Mouse (Mus musculus): ENCODE results near the gene Me1.
A peak's percentile ranks its signal among the peaks of the same experiment; 100 is the strongest.

Me1 gene

GRCm38 (mm10) chr9:86572196-86572595, 123.6 kb downstream of the Me1 start:
- Histone ChIP-seq H3K27me3 (ENCODE audit: insufficient read depth, low read length) (no peaks in the 10 kb centered on the region), H3K9me3 (ENCODE audit: low read length) (no peaks in the 10 kb centered on the region), H3K4me1 (replicated peaks; ENCODE audit: low read depth, low read length) (peaks cover 49% of the 10 kb centered on the region), H3K36me3 (ENCODE audit: insufficient read depth, low read length) (peaks cover 47% of the 10 kb centered on the region), H3K4me3 (replicated peaks; ENCODE audit: low read length) (peak overlapping the region; percentile 93)
- no peak for TF ChIP-seq POU5F1 (IDR thresholded peaks at IDR 0.05; ENCODE audit: borderline replicate concordance, low read length)
- no peak for TF ChIP-seq CTCF (conservative IDR thresholded peaks at IDR 0.05; ENCODE audit: low read length)
- TF ChIP-seq NANOG (IDR thresholded peaks at IDR 0.05; ENCODE audit: borderline replicate concordance, low read length): no peak

DNA sequence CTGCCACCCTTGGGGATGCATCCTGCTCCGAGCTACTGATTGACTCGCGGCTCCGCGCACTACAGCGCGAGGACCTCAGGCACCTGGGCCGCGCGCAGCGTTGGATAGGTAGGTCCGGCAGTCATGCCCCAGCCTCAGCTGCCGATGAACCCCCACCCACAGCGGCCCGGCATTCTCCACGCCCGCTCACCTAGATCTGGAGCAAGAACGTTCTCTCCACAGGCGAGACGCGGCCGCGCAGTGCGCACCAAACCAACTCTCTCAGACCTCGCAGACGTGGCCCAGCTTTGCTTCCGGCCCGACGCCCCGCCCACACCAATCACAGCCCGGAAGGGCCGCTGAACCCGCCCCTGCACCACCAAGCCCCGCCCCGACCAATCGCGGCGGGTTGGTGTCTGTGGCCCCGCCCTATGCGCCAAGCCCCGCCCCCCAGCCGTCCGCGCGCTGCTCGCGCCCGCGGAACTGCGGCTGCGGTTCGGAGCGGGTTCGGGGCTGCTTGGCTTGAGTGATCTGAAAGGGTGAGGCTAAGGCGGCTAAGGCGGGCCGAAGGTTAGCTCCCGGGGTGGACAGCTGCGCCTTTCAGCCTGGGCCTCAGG, 124.1 kb downstream of the Me1 start, which contains the start of the genes Pgm3 and Rwdd2a:
TSS of gene Pgm3 (minus strand) at position 303 of the 596 bp plus-strand sequence.
TSS of gene Rwdd2a (plus strand) at position 452 of the 596 bp plus-strand sequence.
- Histone ChIP-seq H3K27me3 (ENCODE audit: insufficient read depth, low read length) (no peaks in the 10 kb centered on the region), H3K4me3 (replicated peaks; ENCODE audit: low read length) (peak within 1 kb of the TSS; percentile 93), H3K36me3 (ENCODE audit: insufficient read depth, low read length) (peaks cover 53% of the 10 kb centered on the region), H3K9me3 (ENCODE audit: low read length) (no peaks in the 10 kb centered on the region), H3K4me1 (replicated peaks; ENCODE audit: low read depth, low read length) (peaks cover 48% of the 10 kb centered on the region)
- TF ChIP-seq CTCF (conservative IDR thresholded peaks at IDR 0.05; ENCODE audit: low read length): no peak
- no peak for TF ChIP-seq POU5F1 (IDR thresholded peaks at IDR 0.05; ENCODE audit: borderline replicate concordance, low read length)
- no peak for TF ChIP-seq NANOG (IDR thresholded peaks at IDR 0.05; ENCODE audit: borderline replicate concordance, low read length)

GRCm38 (mm10) chr9:86570946-86571345, 124.8 kb downstream of the Me1 start:
- no peaks in the 10 kb centered on the region for H3K27me3 ChIP-seq (ENCODE audit: insufficient read depth, low read length)
- no peaks in the 10 kb centered on the region for H3K9me3 ChIP-seq (ENCODE audit: low read length)
- peaks cover 50% of the 10 kb centered on the region for H3K4me1 ChIP-seq (replicated peaks; ENCODE audit: low read depth, low read length)
- TF ChIP-seq CTCF (conservative IDR thresholded peaks at IDR 0.05; ENCODE audit: low read length): no peak
- TF ChIP-seq POU5F1 (IDR thresholded peaks at IDR 0.05; ENCODE audit: borderline replicate concordance, low read length): no peak
- TF ChIP-seq NANOG (IDR thresholded peaks at IDR 0.05; ENCODE audit: borderline replicate concordance, low read length): no peak
- peak overlapping the region; percentile 93 for H3K4me3 ChIP-seq (replicated peaks; ENCODE audit: low read length)
- peaks cover 56% of the 10 kb centered on the region for H3K36me3 ChIP-seq (ENCODE audit: insufficient read depth, low read length)

DNA sequence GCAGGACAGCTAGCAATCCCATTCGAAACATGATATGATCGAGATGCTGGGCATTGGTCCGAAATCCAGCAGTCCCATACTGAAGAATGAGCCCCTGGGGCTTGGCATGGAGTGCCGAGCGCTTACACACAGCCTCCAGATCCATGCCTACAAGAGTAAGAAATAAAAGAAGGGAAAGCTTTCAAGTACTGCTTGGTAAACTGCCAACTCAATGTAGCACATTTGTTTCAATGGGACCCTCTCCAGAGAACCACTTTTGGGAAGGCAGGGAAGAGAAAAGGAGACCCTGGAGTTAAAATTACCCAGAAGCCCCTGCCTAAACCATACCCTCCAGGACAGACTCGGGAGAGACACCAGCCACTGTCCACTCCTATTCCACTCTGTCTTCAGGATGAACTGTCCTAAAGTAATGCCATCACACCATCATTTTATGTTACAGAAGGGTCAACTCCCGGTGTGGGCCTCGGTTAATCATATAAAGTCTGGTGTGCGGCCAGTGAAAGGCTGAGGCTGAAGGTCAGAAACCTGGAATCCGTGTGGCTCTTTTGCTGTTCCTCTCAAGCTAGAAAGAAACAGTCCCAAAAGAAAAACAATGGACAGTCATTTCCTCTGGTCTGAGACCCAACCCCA, 125.4 kb downstream of the Me1 start:
- Histone ChIP-seq H3K36me3 (ENCODE audit: insufficient read depth, low read length) (peaks cover 59% of the 10 kb centered on the region), H3K9me3 (ENCODE audit: low read length) (no peaks in the 10 kb centered on the region), H3K4me3 (replicated peaks; ENCODE audit: low read length) (peak overlapping the region; percentile 93), H3K27me3 (ENCODE audit: insufficient read depth, low read length) (no peaks in the 10 kb centered on the region), H3K4me1 (replicated peaks; ENCODE audit: low read depth, low read length) (peaks cover 52% of the 10 kb centered on the region)
- TF ChIP-seq POU5F1 (IDR thresholded peaks at IDR 0.05; ENCODE audit: borderline replicate concordance, low read length) (no peak), NANOG (IDR thresholded peaks at IDR 0.05; ENCODE audit: borderline replicate concordance, low read length) (no peak), CTCF (conservative IDR thresholded peaks at IDR 0.05; ENCODE audit: low read length) (no peak)

DNA sequence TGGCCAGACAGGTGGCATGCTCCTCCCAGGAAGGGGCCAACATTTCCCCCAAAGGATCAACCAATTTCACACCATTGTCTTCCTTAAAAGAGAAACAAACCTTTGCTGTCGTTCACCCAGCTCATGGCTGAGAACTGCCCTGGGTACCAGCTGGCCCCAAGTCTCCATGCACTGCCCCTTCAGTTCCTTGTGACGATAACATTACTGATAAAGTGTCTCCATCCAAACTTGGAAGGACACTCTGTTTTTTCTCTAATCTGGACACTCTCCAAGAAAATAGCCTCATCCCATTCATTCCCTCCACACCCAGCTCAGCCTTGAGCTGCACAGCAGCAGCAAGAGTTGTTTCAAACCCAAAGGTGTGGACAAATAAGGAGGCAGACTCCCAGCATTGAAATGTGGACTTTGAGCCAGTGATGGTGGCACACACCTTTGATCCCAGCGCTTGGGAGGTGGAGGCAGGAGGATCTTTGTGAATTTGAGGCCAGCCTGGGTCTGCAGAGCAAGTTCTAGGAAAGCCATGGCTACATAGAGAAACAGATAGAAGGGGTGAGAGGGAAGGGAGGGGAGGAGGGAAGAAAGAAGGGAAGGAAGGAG, 126.3 kb downstream of the Me1 start:
- 0 out of 2 replicates have a peak overlapping the region, but pooled peaks have one; percentile 5 for H3K4me3 ChIP-seq (replicated peaks; ENCODE audit: low read length)
- peaks cover 62% of the 10 kb centered on the region for H3K36me3 ChIP-seq (ENCODE audit: insufficient read depth, low read length)
- TF ChIP-seq CTCF (conservative IDR thresholded peaks at IDR 0.05; ENCODE audit: low read length) (no peak), NANOG (IDR thresholded peaks at IDR 0.05; ENCODE audit: borderline replicate concordance, low read length) (no peak), POU5F1 (IDR thresholded peaks at IDR 0.05; ENCODE audit: borderline replicate concordance, low read length) (no peak)
- no peaks in the 10 kb centered on the region for H3K9me3 ChIP-seq (ENCODE audit: low read length)
- peaks cover 62% of the 10 kb centered on the region for H3K4me1 ChIP-seq (replicated peaks; ENCODE audit: low read depth, low read length)
- no peaks in the 10 kb centered on the region for H3K27me3 ChIP-seq (ENCODE audit: insufficient read depth, low read length)

DNA sequence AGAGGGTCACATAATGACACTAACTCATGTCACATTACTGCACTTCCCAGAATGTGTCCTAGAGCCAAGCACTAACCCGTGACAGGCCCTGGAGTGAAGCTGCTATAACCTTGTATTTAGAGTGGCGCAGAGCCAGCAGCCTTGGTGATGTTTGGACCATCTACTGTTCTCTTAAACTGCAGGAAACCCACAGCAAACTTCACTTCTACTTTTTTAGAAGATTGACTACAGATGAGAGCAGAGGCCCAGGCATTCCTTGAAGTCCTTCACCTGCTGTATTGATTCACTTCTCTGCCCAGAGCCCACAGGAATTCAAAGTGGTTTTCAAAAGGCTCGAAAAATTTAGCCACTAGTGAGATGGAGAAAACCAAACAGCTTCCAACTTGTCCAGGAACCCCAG, 135.2 kb downstream of the Me1 start:
- Histone ChIP-seq H3K9me3 (ENCODE audit: low read length) (no peaks in the 10 kb centered on the region), H3K27me3 (ENCODE audit: insufficient read depth, low read length) (no peaks in the 10 kb centered on the region), H3K36me3 (ENCODE audit: insufficient read depth, low read length) (peaks cover 94% of the 10 kb centered on the region), H3K4me3 (replicated peaks; ENCODE audit: low read length) (no peak overlapping the region), H3K4me1 (replicated peaks; ENCODE audit: low read depth, low read length) (peaks cover 16% of the 10 kb centered on the region)
- no peak for TF ChIP-seq NANOG (IDR thresholded peaks at IDR 0.05; ENCODE audit: borderline replicate concordance, low read length)
- TF ChIP-seq POU5F1 (IDR thresholded peaks at IDR 0.05; ENCODE audit: borderline replicate concordance, low read length): no peak
- TF ChIP-seq CTCF (conservative IDR thresholded peaks at IDR 0.05; ENCODE audit: low read length): no peak

GRCm38 (mm10) chr9:86554641-86555040, 141.1 kb downstream of the Me1 start:
- no peak overlapping the region for H3K4me3 ChIP-seq (replicated peaks; ENCODE audit: low read length)
- H3K36me3 ChIP-seq (ENCODE audit: insufficient read depth, low read length): peaks cover 89% of the 10 kb centered on the region
- H3K27me3 ChIP-seq (ENCODE audit: insufficient read depth, low read length): no peaks in the 10 kb centered on the region
- no peaks in the 10 kb centered on the region for H3K4me1 ChIP-seq (replicated peaks; ENCODE audit: low read depth, low read length)
- no peaks in the 10 kb centered on the region for H3K9me3 ChIP-seq (ENCODE audit: low read length)
- TF ChIP-seq NANOG (IDR thresholded peaks at IDR 0.05; ENCODE audit: borderline replicate concordance, low read length): no peak
- no peak for TF ChIP-seq POU5F1 (IDR thresholded peaks at IDR 0.05; ENCODE audit: borderline replicate concordance, low read length)
- TF ChIP-seq CTCF (conservative IDR thresholded peaks at IDR 0.05; ENCODE audit: low read length): no peak

- Histone ChIP-seq H3K9me3 (ENCODE audit: low read length) (no peaks in the 10 kb centered on the region), H3K36me3 (ENCODE audit: insufficient read depth, low read length) (peaks cover 88% of the 10 kb centered on the region), H3K4me3 (replicated peaks; ENCODE audit: low read length) (no peak overlapping the region), H3K27me3 (ENCODE audit: insufficient read depth, low read length) (no peaks in the 10 kb centered on the region), H3K4me1 (replicated peaks; ENCODE audit: low read depth, low read length) (no peaks in the 10 kb centered on the region)
- TF ChIP-seq POU5F1 (IDR thresholded peaks at IDR 0.05; ENCODE audit: borderline replicate concordance, low read length): no peak
- TF ChIP-seq CTCF (conservative IDR thresholded peaks at IDR 0.05; ENCODE audit: low read length): no peak
- no peak for TF ChIP-seq NANOG (IDR thresholded peaks at IDR 0.05; ENCODE audit: borderline replicate concordance, low read length)
These were observed 141.9 kb downstream of the Me1 start for GRCm38 (mm10) chr9:86553886-86554285.
